Mouse (Mus musculus) CH12.LX (cell line): ENCODE results near the gene Gse1. TPM values are rescaled to one million over a fixed set of nuclear protein-coding genes. Genes with fewer than 3 reads are reported as not detected.

Source experiments
- DNase-seq: peaks from one replicate; pipeline ENCODE4 v3.0.0-alpha.2; 2013; ENCODE audit errors: extremely low read depth
- H3K27ac ChIP-seq: 2 replicates; pipeline ENCODE4 v1.5.1; 2012; ENCODE audit warnings: low read depth, mild to moderate bottlenecking, control low read depth, moderate library complexity; ENCODE audit not compliant: insufficient read depth
- H3K27me3 ChIP-seq: replicated peaks from 2 replicates; pipeline ENCODE3; 2012; ENCODE audit warnings: inconsistent platforms
- H3K36me3 ChIP-seq, 2 experiments: replicated peaks in 1 of 2; 2 replicates each; pipeline versions ENCODE3 to v1.6.1; 2012; ENCODE audit warnings: inconsistent platforms in 1 of 2, low read length in 1 of 2, mild to moderate bottlenecking in 1 of 2, mixed read lengths in 1 of 2, moderate library complexity in 1 of 2; ENCODE audit not compliant: control insufficient read depth in 1 of 2, insufficient read depth in 1 of 2
- H3K4me1 ChIP-seq, 2 experiments: 2 replicates each; pipeline ENCODE4 v1.6.1; 2012; ENCODE audit warnings: inconsistent platforms in 1 of 2, moderate library complexity in 1 of 2; ENCODE audit not compliant: insufficient read depth in 2 of 2, control insufficient read depth in 1 of 2
- H3K4me2 ChIP-seq: 2 replicates; pipeline ENCODE4 v1.6.1; 2012; ENCODE audit warnings: low read depth, mild to moderate bottlenecking, control low read depth; ENCODE audit not compliant: poor library complexity, insufficient read depth, severe bottlenecking
- H3K4me3 ChIP-seq, 3 experiments: fragments of 150-350 bp in 1 of 3; sonication (generic) in 1 of 3; replicated peaks in 1 of 3; 2 replicates each; pipeline versions ENCODE3 to v1.5.1; 2011 to 2012; ENCODE audit warnings: low read depth in 2 of 3, low read length in 2 of 3, mild to moderate bottlenecking in 2 of 3, moderate library complexity in 2 of 3, control low read depth in 1 of 3, improper control_type of control experiment in 1 of 3, inconsistent platforms in 1 of 3, mixed read lengths in 1 of 3; ENCODE audit not compliant: poor library complexity in 1 of 3
- H3K79me2 ChIP-seq: replicated peaks from 2 replicates; pipeline ENCODE4 v1.6.1; 2012; ENCODE audit warnings: mild to moderate bottlenecking, moderate library complexity; ENCODE audit not compliant: control insufficient read depth, poor library complexity, insufficient read depth, severe bottlenecking; ENCODE audit errors: extremely low read depth
- H3K9ac ChIP-seq: 2 replicates; pipeline ENCODE4 v1.6.1; 2012; ENCODE audit warnings: low read depth, mild to moderate bottlenecking, control low read depth, moderate library complexity; ENCODE audit not compliant: insufficient read depth
- H3K9me3 ChIP-seq: replicated peaks from 2 replicates; pipeline ENCODE3; 2012; ENCODE audit warnings: low read length, inconsistent platforms, mixed read lengths
- CHD1 ChIP-seq: IDR thresholded peaks from 2 replicates; pipeline ENCODE4 v1.6.1; 2012; ENCODE audit warnings: low read depth, low read length, improper control_type of control experiment, inconsistent platforms
- CHD2 ChIP-seq: IDR thresholded peaks from 2 replicates; pipeline ENCODE4 v1.6.1; 2011; ENCODE audit warnings: low read length, improper control_type of control experiment
- CTCF ChIP-seq, 2 experiments: IDR thresholded peaks in 1 of 2; conservative IDR thresholded peaks in 1 of 2; 2 replicates each; pipeline ENCODE4 v1.5.1; 2011 to 2012; ENCODE audit warnings: low read depth in 2 of 2, low read length in 2 of 2, improper control_type of control experiment in 1 of 2, inconsistent platforms in 1 of 2, mild to moderate bottlenecking in 1 of 2, moderate library complexity in 1 of 2
- E2F4 ChIP-seq: IDR thresholded peaks from 2 replicates; pipeline ENCODE4 v1.6.1; 2011; ENCODE audit warnings: low read depth, low read length, improper control_type of control experiment; ENCODE audit not compliant: insufficient replicate concordance
- ELF1 ChIP-seq: IDR thresholded peaks from 2 replicates; pipeline ENCODE4 v1.6.1; 2014; ENCODE audit warnings: low read depth, mild to moderate bottlenecking, inconsistent platforms, low read length, improper control_type of control experiment
- EP300 ChIP-seq: IDR thresholded peaks from 2 replicates; pipeline ENCODE4 v1.6.1; 2011; ENCODE audit warnings: low read length, improper control_type of control experiment
- GABPA ChIP-seq: IDR thresholded peaks from 2 replicates; pipeline ENCODE4 v1.6.1; 2012; ENCODE audit warnings: low read depth, low read length, improper control_type of control experiment, inconsistent platforms; ENCODE audit not compliant: insufficient replicate concordance
- HCFC1 ChIP-seq: IDR thresholded peaks from 2 replicates; pipeline ENCODE4 v1.6.1; 2012; ENCODE audit warnings: low read depth, mild to moderate bottlenecking, inconsistent platforms, low read length, improper control_type of control experiment
- JUN ChIP-seq: IDR thresholded peaks from 2 replicates; pipeline ENCODE4 v1.6.1; 2011; ENCODE audit warnings: low read depth, mild to moderate bottlenecking, low read length, improper control_type of control experiment, moderate library complexity; ENCODE audit not compliant: insufficient read depth
- KAT2A ChIP-seq: IDR thresholded peaks from 2 replicates; pipeline ENCODE4 v1.6.1; 2012; ENCODE audit warnings: low read length, improper control_type of control experiment, inconsistent platforms; ENCODE audit not compliant: insufficient replicate concordance
- MAFK ChIP-seq: IDR thresholded peaks from 2 replicates; pipeline ENCODE4 v1.6.1; 2011; ENCODE audit warnings: low read length, improper control_type of control experiment; ENCODE audit not compliant: insufficient replicate concordance
- MAX ChIP-seq: IDR thresholded peaks from 2 replicates; pipeline ENCODE4 v1.6.1; 2011; ENCODE audit warnings: low read length, improper control_type of control experiment
- MEF2A ChIP-seq: IDR thresholded peaks from 2 replicates; pipeline ENCODE4 v1.6.1; 2014; ENCODE audit warnings: low read depth, mild to moderate bottlenecking, inconsistent platforms, low read length, improper control_type of control experiment, borderline replicate concordance
- MXI1 ChIP-seq: IDR thresholded peaks from 2 replicates; pipeline ENCODE4 v1.6.1; 2011; ENCODE audit warnings: mild to moderate bottlenecking, low read depth, low read length, improper control_type of control experiment
- MYC ChIP-seq: IDR thresholded peaks from 2 replicates; pipeline ENCODE4 v1.6.1; 2011; ENCODE audit warnings: low read depth, mild to moderate bottlenecking, improper control_type of control experiment, low read length
- NELFE ChIP-seq: IDR thresholded peaks from 2 replicates; pipeline ENCODE4 v1.6.1; 2011; ENCODE audit warnings: low read depth, low read length, improper control_type of control experiment
- NRF1 ChIP-seq: IDR thresholded peaks from 2 replicates; pipeline ENCODE4 v1.6.1; 2014; ENCODE audit warnings: low read depth, mild to moderate bottlenecking, inconsistent platforms, low read length, improper control_type of control experiment, moderate library complexity
- PAX5 ChIP-seq: IDR thresholded peaks from 2 replicates; pipeline ENCODE4 v1.6.1; 2012; ENCODE audit warnings: low read length, inconsistent platforms, mixed read lengths
- POLR2A ChIP-seq: IDR thresholded peaks from 2 replicates; pipeline ENCODE4 v1.6.1; 2011; ENCODE audit warnings: low read depth, mild to moderate bottlenecking, improper control_type of control experiment, low read length
- RAD21 ChIP-seq: IDR thresholded peaks from 2 replicates; pipeline ENCODE4 v1.6.1; 2011; ENCODE audit warnings: low read depth, mild to moderate bottlenecking, low read length, improper control_type of control experiment, moderate library complexity
- RCOR1 ChIP-seq: conservative IDR thresholded peaks from 2 replicates; pipeline ENCODE4 v1.6.1; 2012; ENCODE audit warnings: low read depth, mild to moderate bottlenecking, inconsistent platforms, low read length, improper control_type of control experiment
- SMC3 ChIP-seq: IDR thresholded peaks from 2 replicates; pipeline ENCODE4 v1.6.1; 2011; ENCODE audit warnings: low read depth, low read length, improper control_type of control experiment
- TBP ChIP-seq: conservative IDR thresholded peaks from 2 replicates; pipeline ENCODE4 v1.6.1; 2011; ENCODE audit warnings: low read depth, low read length, improper control_type of control experiment
- TCF12 ChIP-seq: IDR thresholded peaks from 2 replicates; pipeline ENCODE4 v1.6.1; 2014; ENCODE audit warnings: low read depth, mild to moderate bottlenecking, inconsistent platforms, low read length, improper control_type of control experiment
- USF1 ChIP-seq: IDR thresholded peaks from 2 replicates; pipeline ENCODE4 v1.6.1; 2014; ENCODE audit warnings: low read depth, mild to moderate bottlenecking, inconsistent platforms, low read length, improper control_type of control experiment
- USF2 ChIP-seq: conservative IDR thresholded peaks from 2 replicates; pipeline ENCODE4 v1.6.1; 2011; ENCODE audit warnings: low read depth, low read length, improper control_type of control experiment
- ZKSCAN1 ChIP-seq: IDR thresholded peaks from 2 replicates; pipeline ENCODE4 v1.6.1; 2012; ENCODE audit warnings: low read depth, inconsistent platforms, low read length, improper control_type of control experiment, borderline replicate concordance
- dilution Hi-C: fragments of 300-500 bp; cut with MboI; formaldehyde crosslinking; loops from 2 replicates; pipeline ENCODE4 v1.14.3; 2020; ENCODE audit warnings: low sequenced_read_pairs; ENCODE audit not compliant: extremely low pct_unique_long_range_greater_than_20kb, extremely low pct_ligation_motif_present
- in situ Hi-C: fragments of 300-500 bp; cut with MboI; formaldehyde crosslinking; loops from 3 replicates; pipeline ENCODE4 v1.14.3; 2019; ENCODE audit warnings: low sequenced_read_pairs, low pct_ligation_motif_present, low pct_unique_long_range_greater_than_20kb, mixed read lengths
- polyA plus RNA-seq: library from polyadenylated mRNA; unstranded; fragments of >175 nt; gene quantifications from 2 replicates; pipeline ENCODE4 v1.2.1, GENCODE M21; 2012; ENCODE audit warnings: low read depth; ENCODE audit not compliant: insufficient read length
- total RNA-seq, 2 experiments: library from RNA; depleted of rRNA; stranded (reverse); fragments of 300-350 nt in 1 of 2; fragments of >200 nt in 1 of 2; gene quantifications; 2 replicates each; pipeline ENCODE4 v1.2.3; 2012 to 2014

Gene Gse1
- total and polyA plus RNA-seq, 3 experiments: 1.3 to 9.8 (median 8.5) TPM

GRCm38 (mm10) chr8:120213939-120214338, 14.3 kb upstream of the Gse1 start:
- in situ Hi-C loops: no loop called here
- Histone ChIP-seq H3K27ac (no peak overlapping the region), H3K27me3 (peaks cover 4% of the 10 kb centered on the region), H3K9ac (no peak overlapping the region), H3K36me3 (no peaks in the 10 kb centered on the region), H3K79me2 (no peaks in the 10 kb centered on the region), H3K9me3 (peaks cover 3% of the 10 kb centered on the region), H3K4me2 (0 out of 2 replicates have a peak overlapping the region, but pooled peaks have one; percentile 7), H3K4me3 (no peak overlapping the region), H3K4me1 (peaks cover 33 to 73% of the 10 kb centered on the region in 2 experiments)
- DNase-seq: no peak
- dilution Hi-C loops: no loop called here
- TF ChIP-seq CHD2 (no peak), SMC3 (no peak), RAD21 (no peak), MEF2A (peak; percentile 79; the same call in 1 of the 2 replicates), USF1 (peak; percentile 44), PAX5 (no peak), HCFC1 (no peak), CHD1 (no peak), EP300 (no peak), USF2 (no peak), E2F4 (no peak), MXI1 (0 out of 2 replicates have a peak, but pooled peaks have one; percentile 24), ZKSCAN1 (no peak), MAFK (no peak), CTCF (conservative IDR thresholded peaks at IDR 0.05 in 1 of 2, IDR thresholded peaks at IDR 0.05 in 1 of 2; ENCODE audit: low read depth in 2 of 2, low read length in 2 of 2) (no peak), MAX (peak; percentile 71; the same call in 1 of the 2 replicates), TCF12 (peak; percentile 79), JUN (no peak)

- peaks cover 33 to 71% of the 10 kb centered on the region in 2 experiments for H3K4me1 ChIP-seq
- in situ Hi-C loops (loop anchor here (5.0 kb wide), 1 partner anchor 62 kb away; no protein-coding TSS in a partner anchor), dilution Hi-C loops (no loop called here)
Measured at GRCm38 (mm10) chr8:120215416-120216141, 12.7 kb upstream of the Gse1 start.

More at GRCm38 (mm10) chr8:120215416-120216141, 12.7 kb upstream of the Gse1 start:
- TF ChIP-seq USF1: no peak
- TF ChIP-seq USF2: no peak
- no peak for TF ChIP-seq ZKSCAN1
- TF ChIP-seq TCF12: no peak
- TF ChIP-seq NELFE: no peak
- no peak for TF ChIP-seq PAX5
- no peak for TF ChIP-seq MXI1
- TF ChIP-seq KAT2A: no peak
- TF ChIP-seq RCOR1: no peak
- TF ChIP-seq MYC: no peak
- no peak for TF ChIP-seq RAD21
- TF ChIP-seq POLR2A: no peak
- no peak for TF ChIP-seq TBP
- TF ChIP-seq ELF1: no peak
- TF ChIP-seq GABPA: no peak
- no peak for TF ChIP-seq NRF1
- no peak overlapping the region for H3K4me2 ChIP-seq
- peaks cover 2% of the 10 kb centered on the region for H3K27me3 ChIP-seq
- peak; percentile 27 for DNase-seq
- no peak overlapping the region for H3K27ac ChIP-seq
- no peaks in the 10 kb centered on the region for H3K36me3 ChIP-seq
- no peaks in the 10 kb centered on the region for H3K79me2 ChIP-seq
- peaks cover 3% of the 10 kb centered on the region for H3K9me3 ChIP-seq
- no peak overlapping the region for H3K4me3 ChIP-seq
- H3K9ac ChIP-seq: no peak overlapping the region
